Mouse (Mus musculus) liver, embryonic 13.5 days (tissue): ENCODE data around the gene Ptk7. TPM values are rescaled to one million over a fixed set of nuclear protein-coding genes. Genes with fewer than 3 reads are reported as not detected.

ENCODE experiments used
- ATAC-seq: fragments of 200-750 bp; cut with Nextera tagmentation; 2 replicates; pipeline ENCODE4 v1.8.0; 2017; ENCODE audit warnings: low read depth, mild to moderate bottlenecking, moderate number of reproducible peaks, moderate library complexity
- DNase-seq: peaks from one replicate; pipeline ENCODE4 v3.0.0; 2022
- H3K27ac ChIP-seq: fragments of 300-500 bp; sonication (generic); 2 replicates; pipeline ENCODE4 v1.5.1; 2015; ENCODE audit warnings: moderate library complexity, mild to moderate bottlenecking, inconsistent platforms
- H3K27me3 ChIP-seq: fragments of 300-500 bp; sonication (generic); 2 replicates; pipeline ENCODE4 v1.6.1; 2015; ENCODE audit warnings: mild to moderate bottlenecking, inconsistent platforms
- H3K36me3 ChIP-seq: fragments of 300-500 bp; sonication (generic); 2 replicates; pipeline ENCODE4 v1.6.1; 2015; ENCODE audit warnings: mild to moderate bottlenecking, inconsistent platforms
- H3K4me1 ChIP-seq: fragments of 300-500 bp; sonication (generic); replicated peaks from 2 replicates; pipeline ENCODE4 v1.6.1; 2015; ENCODE audit warnings: inconsistent platforms
- H3K4me2 ChIP-seq: fragments of 300-500 bp; sonication (generic); 2 replicates; pipeline ENCODE4 v1.6.1; 2015; ENCODE audit warnings: inconsistent platforms, mild to moderate bottlenecking, moderate library complexity
- H3K4me3 ChIP-seq: fragments of 300-500 bp; sonication (generic); replicated peaks from 2 replicates; pipeline ENCODE4 v1.5.1; 2015; ENCODE audit warnings: mild to moderate bottlenecking, inconsistent platforms
- H3K9ac ChIP-seq: fragments of 300-500 bp; sonication (generic); 2 replicates; pipeline ENCODE4 v1.6.1; 2015; ENCODE audit warnings: mild to moderate bottlenecking, inconsistent platforms
- H3K9me3 ChIP-seq: fragments of 300-500 bp; sonication (generic); replicated peaks from 2 replicates; pipeline ENCODE4 v1.6.1; 2016; ENCODE audit warnings: inconsistent platforms
- WGBS: fragments of 180-500 bp; shearing (Covaris S2); methylation state at CpG from one replicate; pipeline ENCODE4 v1.1.7; 2015; ENCODE audit not compliant: insufficient replicate concordance; 5-methylcytosine and 5-hydroxymethylcytosine counted together
- polyA plus RNA-seq: library from polyadenylated mRNA; unstranded; fragments of >200 nt; fragmentation: Nextera tagmentation; extraction: Ambion mirVana; gene quantifications from 2 replicates; pipeline ENCODE4 v1.2.1, GENCODE M21; 2015

The Ptk7 gene
- polyA plus RNA-seq, 1 experiment from 2014 or later = 8.0 TPM

GRCm38 (mm10) chr17:46644152-46644805 lies 15.0 kb upstream of the Ptk7 start:
- 77% methylated on average over 12 of the region's 12 CpGs for WGBS
- peak overlapping the region; percentile 97 for H3K4me2 ChIP-seq
- H3K4me1 ChIP-seq = peaks cover 34% of the 10 kb centered on the region
- H3K36me3 ChIP-seq = peaks cover 15% of the 10 kb centered on the region
- no peak overlapping the region for H3K27ac ChIP-seq
- no peaks in the 10 kb centered on the region for H3K27me3 ChIP-seq
- no peak overlapping the region for H3K9ac ChIP-seq
- no peak for DNase-seq
- H3K4me3 ChIP-seq = peak overlapping the region; percentile 81
- ATAC-seq = no peak
- H3K9me3 ChIP-seq = no peaks in the 10 kb centered on the region

- H3K4me3 ChIP-seq = no peak overlapping the region
- H3K4me1 ChIP-seq = peaks cover 28% of the 10 kb centered on the region
- no peak overlapping the region for H3K4me2 ChIP-seq
- H3K9ac ChIP-seq = no peak overlapping the region
- WGBS = 82% methylated on average over 17 of the region's 17 CpGs
- no peaks in the 10 kb centered on the region for H3K36me3 ChIP-seq
- no peaks in the 10 kb centered on the region for H3K9me3 ChIP-seq
- H3K27me3 ChIP-seq = no peaks in the 10 kb centered on the region
- ATAC-seq (no peak), DNase-seq (no peak)
- H3K27ac ChIP-seq = no peak overlapping the region
Measured at GRCm38 (mm10) chr17:46642060-46642459, 12.8 kb upstream of the Ptk7 start.

- Histone ChIP-seq H3K27me3 (no peaks in the 10 kb centered on the region), H3K9me3 (no peaks in the 10 kb centered on the region), H3K9ac (no peak overlapping the region), H3K27ac (no peak overlapping the region), H3K4me3 (no peak overlapping the region), H3K36me3 (no peaks in the 10 kb centered on the region), H3K4me1 (peaks cover 18% of the 10 kb centered on the region), H3K4me2 (no peak overlapping the region)
- WGBS = 43% methylated on average over 9 of the region's 9 CpGs
- DNase-seq (no peak), ATAC-seq (no peak)
Measured at GRCm38 (mm10) chr17:46639929-46640328, 10.6 kb upstream of the Ptk7 start.

GRCm38 (mm10) chr17:46636831-46637523 lies 7.7 kb upstream of the Ptk7 start:
- 22% methylated on average over 15 of the region's 15 CpGs for WGBS
- Histone ChIP-seq H3K4me2 (peak overlapping the region; percentile 17), H3K36me3 (no peaks in the 10 kb centered on the region), H3K9me3 (no peaks in the 10 kb centered on the region), H3K9ac (no peak overlapping the region), H3K27me3 (no peaks in the 10 kb centered on the region), H3K4me1 (peaks cover 8% of the 10 kb centered on the region; the same call in 1 of the 2 replicates), H3K27ac (no peak overlapping the region), H3K4me3 (no peak overlapping the region)
- ATAC-seq = no peak
- DNase-seq = no peak

- H3K27me3 ChIP-seq = peaks cover 53% of the 10 kb centered on the region
- 0 out of 2 replicates have a peak overlapping the region, but pooled peaks have one; percentile 70 for H3K9ac ChIP-seq
- peak overlapping the region; percentile 64 for H3K4me3 ChIP-seq
- H3K9me3 ChIP-seq = no peaks in the 10 kb centered on the region
- ATAC-seq (peak; percentile 23; the same call in 1 of the 2 replicates), DNase-seq (no peak)
- H3K4me2 ChIP-seq = peak overlapping the region; percentile 70
- 0 out of 2 replicates have a peak overlapping the region, but pooled peaks have one; percentile 37 for H3K27ac ChIP-seq
- peaks cover 27% of the 10 kb centered on the region for H3K4me1 ChIP-seq
- H3K36me3 ChIP-seq = no peaks in the 10 kb centered on the region
- WGBS = 14% methylated on average over 12 of the region's 12 CpGs
Measured at GRCm38 (mm10) chr17:46629685-46630441, 559 bp upstream of the Ptk7 start.

- Histone ChIP-seq H3K9ac (peak overlapping the region; percentile 70), H3K4me2 (peak overlapping the region; percentile 70), H3K9me3 (no peaks in the 10 kb centered on the region), H3K27me3 (peaks cover 59% of the 10 kb centered on the region), H3K4me3 (peak overlapping the region; percentile 64), H3K4me1 (peaks cover 36% of the 10 kb centered on the region), H3K27ac (no peak overlapping the region), H3K36me3 (no peaks in the 10 kb centered on the region)
- WGBS = 1% methylated on average over 13 of the region's 13 CpGs
- no peak for DNase-seq
- 0 out of 2 replicates have a peak, but pooled peaks have one; percentile 11 for ATAC-seq
Measured at GRCm38 (mm10) chr17:46628471-46628790, 873 bp downstream of the Ptk7 start.

GRCm38 (mm10) chr17:46627409-46627808 lies 1.9 kb downstream of the Ptk7 start:
- DNase-seq (no peak), ATAC-seq (no peak)
- Histone ChIP-seq H3K27me3 (peaks cover 59% of the 10 kb centered on the region), H3K9ac (no peak overlapping the region), H3K4me2 (peak overlapping the region; percentile 70), H3K9me3 (no peaks in the 10 kb centered on the region), H3K36me3 (no peaks in the 10 kb centered on the region), H3K4me3 (no peak overlapping the region), H3K27ac (no peak overlapping the region), H3K4me1 (peaks cover 43% of the 10 kb centered on the region)
- WGBS = 59% methylated on average over 6 of the region's 6 CpGs

- Histone ChIP-seq H3K9ac (no peak overlapping the region), H3K27me3 (peaks cover 38% of the 10 kb centered on the region), H3K27ac (peak overlapping the region; percentile 39; the same call in 1 of the 2 replicates), H3K4me3 (no peak overlapping the region), H3K9me3 (no peaks in the 10 kb centered on the region), H3K36me3 (no peaks in the 10 kb centered on the region), H3K4me1 (peaks cover 50% of the 10 kb centered on the region), H3K4me2 (0 out of 2 replicates have a peak overlapping the region, but pooled peaks have one; percentile 12)
- DNase-seq (no peak), ATAC-seq (no peak)
- whole genome bisulfite sequencing = 56% methylated on average over 12 of the region's 12 CpGs
Measured at GRCm38 (mm10) chr17:46624598-46624997, 4.7 kb downstream of the Ptk7 start.

- Histone ChIP-seq H3K4me1 (peaks cover 53% of the 10 kb centered on the region), H3K9me3 (no peaks in the 10 kb centered on the region), H3K9ac (no peak overlapping the region), H3K27ac (peak overlapping the region; percentile 39; the same call in 1 of the 2 replicates), H3K4me3 (no peak overlapping the region), H3K36me3 (no peaks in the 10 kb centered on the region), H3K4me2 (0 out of 2 replicates have a peak overlapping the region, but pooled peaks have one; percentile 12), H3K27me3 (peaks cover 32% of the 10 kb centered on the region)
- DNase-seq = no peak
- no peak for ATAC-seq
- WGBS = 24% methylated on average over 10 of the region's 10 CpGs
Measured at GRCm38 (mm10) chr17:46623819-46624557, 5.3 kb downstream of the Ptk7 start.

- Histone ChIP-seq H3K4me1 (peaks cover 62% of the 10 kb centered on the region), H3K36me3 (no peaks in the 10 kb centered on the region), H3K4me3 (no peak overlapping the region), H3K9me3 (no peaks in the 10 kb centered on the region), H3K27me3 (peaks cover 15% of the 10 kb centered on the region), H3K9ac (no peak overlapping the region), H3K27ac (no peak overlapping the region), H3K4me2 (no peak overlapping the region)
- DNase-seq (no peak), ATAC-seq (no peak)
- WGBS = 45% methylated on average over 11 of the region's 11 CpGs
Measured at GRCm38 (mm10) chr17:46622269-46622668, 7.0 kb downstream of the Ptk7 start.
